Mouse (Mus musculus) forebrain, embryonic 14.5 days (tissue): ENCODE results near the gene Ddn. TPM values are rescaled to one million over a fixed set of nuclear protein-coding genes. Genes with fewer than 3 reads are reported as not detected.

Experiments used
- ATAC-seq: fragments of 200-750 bp; cut with Nextera tagmentation; 2 replicates; pipeline ENCODE4 v1.8.0; 2017; ENCODE audit warnings: mild to moderate bottlenecking, moderate library complexity
- DNase-seq: peaks from one replicate; pipeline ENCODE4 v3.0.0-alpha.2; 2015; ENCODE audit warnings: low spot score
- H3K27ac ChIP-seq: fragments of 300-500 bp; sonication (generic); 2 replicates; pipeline ENCODE4 v1.5.1; 2014; ENCODE audit warnings: low read depth, mild to moderate bottlenecking, control low read depth, low read length, moderate library complexity
- H3K27me3 ChIP-seq: fragments of 300-500 bp; sonication (generic); replicated peaks from 2 replicates; pipeline ENCODE4 v1.6.1; 2014; ENCODE audit warnings: low read length, control low read depth, mixed read lengths; ENCODE audit not compliant: control insufficient read depth, insufficient read depth
- H3K36me3 ChIP-seq: fragments of 300-500 bp; sonication (generic); 2 replicates; pipeline ENCODE4 v1.6.1; 2014; ENCODE audit warnings: low read length, control low read depth; ENCODE audit not compliant: control insufficient read depth, insufficient read depth
- H3K4me1 ChIP-seq: fragments of 300-500 bp; sonication (generic); 2 replicates; pipeline ENCODE4 v1.6.1; 2014; ENCODE audit warnings: antibody characterized with exemption, low read length, control low read depth; ENCODE audit not compliant: control insufficient read depth, insufficient read depth
- H3K4me2 ChIP-seq: fragments of 300-500 bp; sonication (generic); 2 replicates; pipeline ENCODE4 v1.6.1; 2014; ENCODE audit warnings: mild to moderate bottlenecking, control low read depth, low read length
- H3K4me3 ChIP-seq: fragments of 300-500 bp; sonication (generic); 2 replicates; pipeline ENCODE4 v1.5.1; 2014; ENCODE audit warnings: low read depth, low read length, control low read depth
- H3K9ac ChIP-seq: fragments of 300-500 bp; sonication (generic); 2 replicates; pipeline ENCODE4 v1.6.1; 2014; ENCODE audit warnings: mild to moderate bottlenecking, low read length, control low read depth, moderate library complexity
- H3K9me3 ChIP-seq: fragments of 300-500 bp; sonication (generic); replicated peaks from 2 replicates; pipeline ENCODE4 v1.6.1; 2016; ENCODE audit warnings: low read length, control low read depth, mixed read lengths; ENCODE audit not compliant: control insufficient read depth
- WGBS: fragments of 180-500 bp; shearing (Covaris S2); extraction: QIAGEN DNeasy Blood & Tissue Kit; methylation state at CpG from one replicate; pipeline ENCODE4 v1.1.7; 2014; 5-methylcytosine and 5-hydroxymethylcytosine counted together
- polyA plus RNA-seq: library from polyadenylated mRNA; unstranded; fragments of >200 nt; fragmentation: Nextera tagmentation; extraction: Ambion mirVana; gene quantifications from 2 replicates; pipeline ENCODE4 v1.2.1, GENCODE M21; 2014

The Ddn gene
- polyA plus RNA-seq, 1 experiment from 2014 or later, result 0.33 TPM

DNA sequence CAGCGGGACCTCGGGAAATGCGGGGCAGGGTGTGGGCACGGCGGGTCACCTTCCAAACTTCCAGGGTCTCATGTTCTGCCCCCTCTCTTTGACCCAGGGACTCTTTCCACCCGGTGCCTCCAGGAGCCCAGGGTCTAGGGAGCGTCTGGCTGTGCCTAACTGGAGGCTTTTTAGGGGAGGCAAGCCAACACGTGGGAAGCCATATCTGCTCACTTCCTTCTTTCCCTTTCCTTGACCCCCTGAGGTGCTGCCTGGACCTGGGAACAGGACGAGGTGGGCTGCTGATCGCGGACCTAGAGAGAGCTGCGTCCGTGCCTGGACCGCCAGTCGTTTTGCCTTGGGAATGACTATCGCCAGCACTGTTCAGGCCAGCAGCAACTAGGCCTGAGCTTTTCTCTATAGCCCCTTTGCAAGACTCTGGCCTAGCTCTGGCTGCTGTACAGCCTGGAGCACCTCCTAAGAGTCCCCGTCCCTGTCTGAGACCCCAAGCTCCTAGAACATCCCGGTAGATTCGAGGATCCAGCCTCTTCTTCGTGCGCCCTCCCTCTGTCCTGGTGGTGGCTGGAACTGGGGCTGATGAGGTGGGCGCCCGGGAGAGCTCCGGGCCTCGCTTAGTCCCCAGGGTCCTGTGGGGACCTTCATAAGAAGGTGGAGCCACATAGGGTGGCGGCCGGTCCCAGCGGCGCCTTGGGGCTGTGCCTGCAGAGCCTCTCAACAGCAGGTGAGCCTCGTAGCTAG lies 3.0 kb downstream of the Ddn start:
- DNase-seq (no peak), ATAC-seq (no peak)
- H3K27ac ChIP-seq, result no peak overlapping the region
- 2% methylated on average over 30 of the region's 30 CpGs for WGBS
- H3K4me3 ChIP-seq, result peak overlapping the region; percentile 37
- peaks cover 95% of the 10 kb centered on the region for H3K27me3 ChIP-seq
- H3K9ac ChIP-seq, result no peak overlapping the region
- H3K9me3 ChIP-seq, result no peaks in the 10 kb centered on the region
- H3K36me3 ChIP-seq, result 0 out of 2 replicates have a peak, but pooled peaks cover 3% of the 10 kb centered on the region
- H3K4me1 ChIP-seq, result peaks cover 6% of the 10 kb centered on the region; the same call in 1 of the 2 replicates
- H3K4me2 ChIP-seq, result peak overlapping the region; percentile 76; the same call in 1 of the 2 replicates

GRCm38 (mm10) chr15:98805324-98806040 lies 3.8 kb downstream of the Ddn start:
- Histone ChIP-seq H3K27ac (no peak overlapping the region), H3K9me3 (no peaks in the 10 kb centered on the region), H3K9ac (peak overlapping the region; percentile 59), H3K4me3 (peak overlapping the region; percentile 37), H3K36me3 (no peaks in the 10 kb centered on the region), H3K4me1 (peaks cover 6% of the 10 kb centered on the region; the same call in 1 of the 2 replicates), H3K27me3 (peaks cover 100% of the 10 kb centered on the region), H3K4me2 (peak overlapping the region; percentile 76)
- peak; percentile 82 for DNase-seq
- peak; percentile 66 for ATAC-seq
- WGBS, result 1% methylated on average over 63 of the region's 64 CpGs

DNA sequence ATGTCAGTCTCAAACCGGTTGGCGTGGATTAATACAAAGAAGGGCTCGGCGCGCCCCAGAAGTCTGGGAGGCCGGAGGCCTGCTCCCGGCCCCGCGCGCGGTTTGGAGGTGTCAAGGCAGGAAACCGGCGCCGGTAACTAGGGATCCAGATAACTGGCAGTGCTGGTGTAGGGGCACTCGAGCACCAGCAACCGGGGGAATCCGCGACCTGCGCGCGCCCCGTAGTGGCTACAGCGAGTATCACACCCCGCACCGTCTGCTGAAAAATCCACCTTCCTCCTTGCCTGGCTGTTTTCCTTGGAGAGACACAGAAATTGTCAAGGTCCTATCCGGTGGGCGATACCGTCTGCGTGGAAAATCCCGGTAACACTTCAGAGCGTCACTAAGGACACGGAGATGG lies 5.2 kb downstream of the Ddn start:
- DNase-seq (peak; percentile 83), ATAC-seq (peak; percentile 49)
- Histone ChIP-seq H3K4me1 (peaks cover 6% of the 10 kb centered on the region; the same call in 1 of the 2 replicates), H3K36me3 (no peaks in the 10 kb centered on the region), H3K9ac (no peak overlapping the region), H3K27me3 (peaks cover 94% of the 10 kb centered on the region), H3K27ac (no peak overlapping the region), H3K9me3 (no peaks in the 10 kb centered on the region), H3K4me2 (peak overlapping the region; percentile 32; the same call in 1 of the 2 replicates), H3K4me3 (no peak overlapping the region)
- WGBS, result under 1% methylated on average over 32 of the region's 32 CpGs

DNA sequence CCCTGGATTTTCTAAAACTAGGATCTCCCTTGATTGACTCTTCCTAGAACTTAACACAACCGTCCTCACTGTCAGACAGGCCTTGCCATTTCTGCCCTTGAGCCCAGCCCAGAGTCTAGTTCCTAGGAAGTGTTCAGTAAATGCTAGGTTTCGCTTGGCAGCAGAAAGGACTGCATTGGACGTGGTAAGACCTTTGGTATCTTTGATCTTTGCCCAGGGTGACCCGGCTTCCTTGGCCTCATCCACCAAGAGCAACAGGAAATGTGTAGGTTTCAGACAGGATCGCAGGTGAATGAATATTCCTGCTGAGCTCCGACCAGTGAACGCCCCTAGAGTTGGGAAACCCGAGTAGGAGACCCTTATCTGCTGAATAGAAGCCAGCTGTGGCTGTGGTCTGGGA lies 6.4 kb downstream of the Ddn start:
- H3K36me3 ChIP-seq, result no peaks in the 10 kb centered on the region
- under 1% methylated on average over 8 of the region's 8 CpGs for WGBS

DNA sequence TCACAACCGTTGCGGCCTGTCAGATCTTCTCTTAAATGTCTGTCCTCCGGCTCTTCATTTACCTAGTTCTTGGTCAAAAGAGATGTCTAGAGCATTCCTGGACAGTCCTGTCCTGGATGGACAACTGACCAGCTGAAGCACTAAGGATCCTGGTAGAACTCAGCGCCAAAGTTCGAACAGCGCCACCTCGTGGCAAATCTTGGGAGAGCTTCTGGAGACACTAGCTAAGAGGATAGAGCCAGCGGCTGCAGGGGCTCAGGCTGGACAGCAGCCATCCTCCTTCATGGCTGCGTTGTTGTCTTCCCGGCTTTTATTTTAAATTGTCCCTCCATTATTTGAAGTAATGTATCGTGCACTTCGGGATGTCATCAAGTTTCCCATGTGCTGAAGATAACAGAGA lies 9.9 kb downstream of the Ddn start:
- 13% methylated on average over 12 of the region's 12 CpGs for WGBS
- H3K9me3 ChIP-seq, result no peaks in the 10 kb centered on the region
- ATAC-seq, result no peak
- H3K36me3 ChIP-seq, result no peaks in the 10 kb centered on the region
- peaks cover 86% of the 10 kb centered on the region for H3K27me3 ChIP-seq
- peaks cover 15% of the 10 kb centered on the region for H3K4me1 ChIP-seq
- no peak overlapping the region for H3K4me3 ChIP-seq
- no peak overlapping the region for H3K27ac ChIP-seq
- H3K4me2 ChIP-seq, result no peak overlapping the region
- H3K9ac ChIP-seq, result no peak overlapping the region
- peak; percentile 80 for DNase-seq

More for the DNA sequence above, 6.4 kb downstream of the Ddn start:
- peaks cover 15% of the 10 kb centered on the region for H3K4me1 ChIP-seq
- no peak for DNase-seq
- no peak overlapping the region for H3K4me2 ChIP-seq
- no peak overlapping the region for H3K27ac ChIP-seq
- no peaks in the 10 kb centered on the region for H3K9me3 ChIP-seq
- no peak for ATAC-seq
- no peak overlapping the region for H3K9ac ChIP-seq
- no peak overlapping the region for H3K4me3 ChIP-seq
- peaks cover 93% of the 10 kb centered on the region for H3K27me3 ChIP-seq

DNA sequence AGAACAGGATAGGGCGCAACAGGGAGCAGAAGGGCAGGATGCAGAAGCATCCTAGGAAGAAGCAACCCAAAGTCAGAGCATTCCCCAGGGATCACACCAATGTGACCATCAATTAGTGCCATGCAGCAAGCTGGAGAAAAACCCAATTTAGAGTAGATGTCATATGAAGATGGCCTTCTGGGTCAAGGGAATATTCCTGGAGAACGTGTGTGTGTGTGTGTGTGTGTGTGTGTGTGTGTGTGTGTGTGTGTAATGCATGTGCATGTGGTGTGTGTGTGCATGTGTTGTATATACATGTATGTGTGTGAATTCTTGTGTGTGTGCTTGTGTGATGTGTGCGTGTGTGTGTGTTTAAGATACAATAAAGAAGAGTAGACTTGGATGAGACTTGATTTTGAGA lies 10.4 kb downstream of the Ddn start:
- H3K9ac ChIP-seq, result no peak overlapping the region
- 43% methylated on average over 3 of the region's 3 CpGs for WGBS
- DNase-seq (no peak), ATAC-seq (no peak)
- no peaks in the 10 kb centered on the region for H3K9me3 ChIP-seq
- peaks cover 15% of the 10 kb centered on the region for H3K4me1 ChIP-seq
- H3K4me2 ChIP-seq, result no peak overlapping the region
- H3K27me3 ChIP-seq, result peaks cover 86% of the 10 kb centered on the region
- H3K4me3 ChIP-seq, result no peak overlapping the region
- no peak overlapping the region for H3K27ac ChIP-seq
- H3K36me3 ChIP-seq, result no peaks in the 10 kb centered on the region

DNA sequence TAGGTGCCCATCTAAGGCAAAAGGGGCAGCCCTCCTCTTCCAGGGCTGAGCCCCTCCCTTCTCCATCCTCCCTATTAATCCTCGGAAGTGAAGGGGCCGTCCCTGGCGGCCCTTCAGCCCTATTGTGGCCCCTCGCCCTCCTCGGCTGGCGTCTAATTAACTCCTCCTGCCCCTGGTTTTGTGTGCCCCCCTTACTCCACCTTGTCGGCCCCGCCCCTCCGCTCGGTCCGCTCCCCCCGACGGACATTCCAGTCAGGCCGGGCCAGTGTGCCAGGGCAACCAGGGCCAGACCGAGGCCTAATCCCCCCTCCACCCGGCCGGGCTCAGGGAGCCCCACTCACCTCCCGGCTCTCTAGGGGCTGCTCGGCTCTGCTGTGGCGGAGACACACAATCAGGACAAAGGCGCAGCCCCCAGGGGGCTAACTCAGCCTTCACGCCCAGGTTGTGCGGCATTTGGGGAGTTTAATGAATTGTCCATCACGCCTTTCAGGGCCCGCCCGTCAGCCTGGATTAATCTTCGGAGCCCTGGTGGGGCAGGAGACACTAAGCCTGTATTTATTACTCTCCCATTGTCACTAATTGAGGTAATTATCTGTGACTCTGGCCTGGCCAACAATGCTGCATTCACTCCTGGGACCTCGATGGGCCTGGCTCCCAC lies 11.3 kb downstream of the Ddn start:
- DNase-seq, result peak; percentile 82
- 1% methylated on average over 28 of the region's 28 CpGs for WGBS
- Histone ChIP-seq H3K4me1 (peaks cover 15% of the 10 kb centered on the region), H3K9ac (no peak overlapping the region), H3K27me3 (peaks cover 86% of the 10 kb centered on the region), H3K9me3 (no peaks in the 10 kb centered on the region), H3K4me3 (no peak overlapping the region), H3K36me3 (no peaks in the 10 kb centered on the region), H3K27ac (no peak overlapping the region), H3K4me2 (peak overlapping the region; percentile 27)
- ATAC-seq, result peak; percentile 88

DNA sequence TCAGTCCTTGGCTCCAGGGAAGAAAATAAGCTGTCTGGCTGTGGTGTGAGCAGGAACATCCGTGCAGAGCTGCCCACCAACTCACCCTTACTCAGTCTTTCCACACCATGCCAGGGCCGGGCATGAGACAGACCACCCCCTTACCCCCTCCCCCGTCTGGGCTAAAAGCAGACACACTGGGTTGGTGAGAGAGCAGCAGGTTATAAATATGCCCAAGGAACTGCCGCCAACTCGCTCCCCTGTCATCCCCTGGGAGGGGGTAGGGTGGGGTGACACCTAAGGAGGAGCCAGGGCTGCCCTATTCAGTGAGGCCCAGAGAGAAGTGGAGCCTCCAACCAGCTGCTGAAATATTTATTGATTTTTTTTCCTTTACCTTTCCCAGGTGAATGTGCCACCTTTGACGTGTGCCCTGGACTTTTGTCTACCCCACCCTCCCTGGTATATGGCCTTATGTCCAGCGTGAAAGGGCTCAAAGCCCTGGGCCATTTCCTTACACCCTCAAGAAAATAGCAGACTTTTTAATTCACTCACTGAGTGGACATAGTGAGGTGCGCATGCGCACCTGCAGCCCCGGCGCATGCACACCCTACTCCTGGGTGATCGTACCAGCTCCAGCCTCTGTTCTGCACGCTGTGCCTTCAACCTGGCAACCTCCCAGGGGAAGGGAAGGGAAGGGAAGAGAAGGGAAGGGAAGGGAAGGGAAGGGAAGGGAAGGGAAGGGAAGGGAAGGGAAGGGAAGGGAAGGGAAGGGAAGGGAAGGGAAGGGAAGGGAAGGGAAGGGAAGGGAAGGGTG lies 12.3 kb downstream of the Ddn start:
- H3K27ac ChIP-seq, result no peak overlapping the region
- WGBS, result 1% methylated on average over 13 of the region's 13 CpGs
- H3K4me3 ChIP-seq, result no peak overlapping the region
- H3K4me1 ChIP-seq, result peaks cover 15% of the 10 kb centered on the region
- no peak overlapping the region for H3K9ac ChIP-seq
- ATAC-seq, result no peak
- H3K9me3 ChIP-seq, result no peaks in the 10 kb centered on the region
- no peaks in the 10 kb centered on the region for H3K36me3 ChIP-seq
- no peak overlapping the region for H3K4me2 ChIP-seq
- peak; percentile 78 for DNase-seq
- H3K27me3 ChIP-seq, result peaks cover 86% of the 10 kb centered on the region
